In genomic region chr6:109948928-109949327, GRCm38 (mm10) we compare ENCODE assay signal across 29 mouse cellular contexts.
A peak's percentile ranks its signal among the peaks of the same experiment; 100 is the strongest.
DNase-seq lines count a peak whose midpoint lies in the region; ATAC-seq and TF ChIP-seq lines count a peak whose summit lies in the region.
"Had no signal": no experiment of that assay in that cellular context is flagged by ENCODE, and none has a peak within 500 bp of the region (broad histone marks: within the 10 kb centered on the region; RNA-seq: fewer than 3 reads in every experiment).

No protein-coding gene starts in this region.

- H3K9ac ChIP-seq in forebrain, embryonic 14.5 days (ENCODE audit: low read length) = no peak overlapping the region
- H3K9ac ChIP-seq in midbrain, embryonic 11.5 days (ENCODE audit: low read length) = no peak overlapping the region
- H3K9ac ChIP-seq in midbrain, postnatal 0 days (replicated peaks; ENCODE audit: low read length, poor library complexity, severe bottlenecking) = no peak overlapping the region
- H3K9ac ChIP-seq: embryonic facial prominence, embryonic 13.5 days; intestine, embryonic 15.5 days; liver, embryonic 14.5 days; neural tube, embryonic 12.5 days had no signal

- no peak for TF ChIP-seq CTCF in midbrain, postnatal 0 days (IDR thresholded peaks at IDR 0.05)

- no peaks in the 10 kb centered on the region for H3K36me3 ChIP-seq in forebrain, embryonic 14.5 days (ENCODE audit: control insufficient read depth, insufficient read depth, low read length)
- H3K36me3 ChIP-seq in forebrain, embryonic 10.5 days (replicated peaks) = no peaks in the 10 kb centered on the region
- H3K36me3 ChIP-seq in midbrain, embryonic 11.5 days (ENCODE audit: control insufficient read depth, insufficient read depth, low read length) = no peaks in the 10 kb centered on the region
- no peaks in the 10 kb centered on the region for H3K36me3 ChIP-seq in midbrain, postnatal 0 days (ENCODE audit: insufficient read depth, low read length)
- H3K36me3 ChIP-seq: embryonic facial prominence, embryonic 13.5 days; hindbrain, embryonic 10.5 days; intestine, embryonic 15.5 days; neural tube, embryonic 12.5 days had no signal

- no peak overlapping the region for H3K27ac ChIP-seq in forebrain, embryonic 14.5 days (ENCODE audit: low read depth, low read length)
- H3K27ac ChIP-seq in forebrain, embryonic 10.5 days = no peak overlapping the region
- H3K27ac ChIP-seq in midbrain, embryonic 11.5 days (ENCODE audit: low read depth, low read length) = no peak overlapping the region
- no peak overlapping the region for H3K27ac ChIP-seq in midbrain, postnatal 0 days (ENCODE audit: low read depth, low read length)
- H3K27ac ChIP-seq: embryonic facial prominence, embryonic 13.5 days; hindbrain, embryonic 10.5 days; hindbrain, postnatal 0 days; intestine, embryonic 15.5 days; liver, embryonic 14.5 days; macrophage; neural tube, embryonic 12.5 days had no signal

- no peaks in the 10 kb centered on the region for H3K9me3 ChIP-seq in forebrain, embryonic 14.5 days (replicated peaks; ENCODE audit: control insufficient read depth, low read length)
- H3K9me3 ChIP-seq in forebrain, embryonic 10.5 days = no peaks in the 10 kb centered on the region
- H3K9me3 ChIP-seq in midbrain, embryonic 11.5 days (ENCODE audit: control insufficient read depth, low read length) = no peaks in the 10 kb centered on the region
- H3K9me3 ChIP-seq in midbrain, postnatal 0 days (ENCODE audit: low read length) = no peaks in the 10 kb centered on the region
- H3K9me3 ChIP-seq: embryonic facial prominence, embryonic 13.5 days; hindbrain, embryonic 10.5 days; intestine, embryonic 15.5 days; neural tube, embryonic 12.5 days had no signal

- H3K4me1 ChIP-seq in forebrain, embryonic 14.5 days (ENCODE audit: control insufficient read depth, insufficient read depth, low read length) = no peaks in the 10 kb centered on the region
- no peaks in the 10 kb centered on the region for H3K4me1 ChIP-seq in forebrain, embryonic 10.5 days
- H3K4me1 ChIP-seq in midbrain, embryonic 11.5 days (ENCODE audit: control insufficient read depth, insufficient read depth, low read length) = no peaks in the 10 kb centered on the region; the same call in 1 of the 2 replicates
- no peaks in the 10 kb centered on the region for H3K4me1 ChIP-seq in midbrain, postnatal 0 days (ENCODE audit: insufficient read depth, low read length)
- H3K4me1 ChIP-seq: embryonic facial prominence, embryonic 13.5 days; hindbrain, embryonic 10.5 days; intestine, embryonic 15.5 days; neural tube, embryonic 12.5 days had no signal

- H3K27me3 ChIP-seq in forebrain, embryonic 14.5 days (replicated peaks; ENCODE audit: control insufficient read depth, insufficient read depth, low read length) = no peaks in the 10 kb centered on the region
- H3K27me3 ChIP-seq in forebrain, embryonic 10.5 days (ENCODE audit: poor library complexity, severe bottlenecking) = no peaks in the 10 kb centered on the region
- no peaks in the 10 kb centered on the region for H3K27me3 ChIP-seq in midbrain, embryonic 11.5 days (ENCODE audit: control insufficient read depth, insufficient read depth, low read length)
- H3K27me3 ChIP-seq in midbrain, postnatal 0 days (ENCODE audit: insufficient read depth, low read length) = no peaks in the 10 kb centered on the region
- H3K27me3 ChIP-seq: CH12.LX; embryonic facial prominence, embryonic 13.5 days; intestine, embryonic 15.5 days; neural tube, embryonic 12.5 days had no signal

- 57% methylated on average over 1 of the region's 1 CpGs for WGBS in forebrain, embryonic 14.5 days
- WGBS in forebrain, embryonic 10.5 days = 71% methylated on average over 1 of the region's 1 CpGs
- 41% methylated on average over 1 of the region's 1 CpGs for WGBS in midbrain, embryonic 11.5 days
- 17% methylated on average over 1 of the region's 1 CpGs for WGBS in midbrain, postnatal 0 days

- no peak overlapping the region for H3K4me2 ChIP-seq in forebrain, embryonic 14.5 days (ENCODE audit: low read length)
- H3K4me2 ChIP-seq in midbrain, embryonic 11.5 days = no peak overlapping the region
- H3K4me2 ChIP-seq in midbrain, postnatal 0 days (ENCODE audit: low read depth, low read length, poor library complexity, severe bottlenecking) = no peak overlapping the region
- H3K4me2 ChIP-seq: embryonic facial prominence, embryonic 13.5 days; intestine, embryonic 15.5 days; neural tube, embryonic 12.5 days had no signal

- H3K4me3 ChIP-seq in forebrain, embryonic 14.5 days (ENCODE audit: low read depth, low read length) = no peak overlapping the region
- H3K4me3 ChIP-seq in forebrain, embryonic 10.5 days = no peak overlapping the region
- no peak overlapping the region for H3K4me3 ChIP-seq in midbrain, embryonic 11.5 days (ENCODE audit: low read depth, low read length)
- no peak overlapping the region for H3K4me3 ChIP-seq in midbrain, postnatal 0 days (ENCODE audit: low read depth, low read length)
- H3K4me3 ChIP-seq: embryonic facial prominence, embryonic 13.5 days; hindbrain, embryonic 10.5 days; intestine, embryonic 15.5 days; neural tube, embryonic 12.5 days had no signal

- DNase-seq in forebrain, embryonic 14.5 days (ENCODE audit: low spot score) = peak; percentile 18
- no peak for DNase-seq in forebrain, embryonic 10.5 days (ENCODE audit: extremely low spot score, low spot score)
- no peak for DNase-seq in midbrain, embryonic 11.5 days (ENCODE audit: low spot score, missing footprints)
- no peak for DNase-seq in midbrain, postnatal 0 days (ENCODE audit: low spot score)
- peak; percentile 34 for DNase-seq in brain, embryonic 18.5 days (ENCODE audit: low read depth, low spot score)
- DNase-seq in telencephalon, adult 2 months (ENCODE audit: low read depth, low spot score) = peak; percentile 12
- no peak for DNase-seq in cerebellum, adult 11 months
- DNase-seq: adrenal gland, adult 2 months; adrenal gland, postnatal 36 days; cerebellum, adult 18-20 months; gastrocnemius, postnatal 10 days; heart, postnatal 14 days; kidney, adult 9 months; kidney, postnatal 10 days; layer of hippocampus, adult 9-11 months; liver; lung, adult 2 months; lung, postnatal 10 days; retina, postnatal 1 day; right cerebral cortex, postnatal 14 days had no signal

- no peak for ATAC-seq in forebrain, embryonic 14.5 days
- peak; percentile 54 for ATAC-seq in midbrain, embryonic 11.5 days (ENCODE audit: low FRiP score)
- ATAC-seq in midbrain, postnatal 0 days (ENCODE audit: low FRiP score) = no peak
- ATAC-seq: activated CD4-positive, CD25-positive, alpha-beta regulatory T cell, adult 4 months; hindbrain, postnatal 0 days; intestine, embryonic 15.5 days had no signal

Comparison
In these comparisons a context has a peak if more than half of its experiments do, and no peak if none do; other contexts are left out.
1. DNase-seq: peak in forebrain, embryonic 14.5 days (single experiment), brain, embryonic 18.5 days (single experiment) and telencephalon, adult 2 months (single experiment); none in forebrain, embryonic 10.5 days (single experiment), midbrain, embryonic 11.5 days (single experiment), midbrain, postnatal 0 days (single experiment) and cerebellum, adult 11 months (single experiment).